Mouse (Mus musculus) testis, adult 2 months (tissue): Measurements from ENCODE around the gene Rabep1.

Experiments
- CTCF ChIP-seq: fragments of 200-500 bp; IDR thresholded peaks from 2 replicates; pipeline ENCODE4 v1.5.1; 2012; ENCODE audit warnings: low read depth, mild to moderate bottlenecking, inconsistent platforms, low read length, moderate library complexity; ENCODE audit not compliant: control insufficient read depth, insufficient read depth, insufficient replicate concordance
- POLR2A ChIP-seq: fragments of 200-500 bp; IDR thresholded peaks from 2 replicates; pipeline ENCODE4 v1.6.1; 2012; ENCODE audit warnings: low read depth, mild to moderate bottlenecking, inconsistent platforms, low read length, moderate library complexity; ENCODE audit not compliant: control insufficient read depth

DNA sequence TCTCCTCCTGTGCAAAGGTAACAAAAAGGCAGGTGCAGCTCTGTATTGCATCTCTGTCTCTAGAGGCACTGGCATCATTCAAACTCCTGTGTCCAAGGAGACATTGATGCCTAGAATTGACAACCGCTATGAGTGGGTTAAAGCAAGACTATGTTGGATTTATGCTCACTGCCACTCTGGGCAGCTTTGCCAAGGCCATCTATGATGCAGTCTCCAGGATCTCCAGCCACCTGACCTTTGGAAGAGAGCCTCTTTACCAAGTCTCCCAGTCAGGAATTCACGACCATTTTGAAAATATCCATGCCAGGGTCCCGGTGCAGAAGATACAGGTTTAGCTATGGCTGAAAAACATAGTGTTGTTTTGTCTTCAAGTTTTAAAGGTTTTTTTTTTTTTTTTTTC, 24.7 kb downstream of the Rabep1 start:
- no peak for TF ChIP-seq CTCF
- no peak for TF ChIP-seq POLR2A
